Mouse (Mus musculus): ENCODE results near the gene Zfp626.
"Not testable (repeated sequence)": the region's sequence is repeated elsewhere in the genome, so short reads cannot be mapped to it uniquely, and the experiment has no call there.

Zfp626 gene

GRCm38 (mm10) chr7:27806896-27807295 is at the start of gene Zfp626:
Gene Zfp626 (plus strand): TSS chr7:27807196.
- DNase-seq (ENCODE audit: low read depth in 1 of 2, low spot score in 2 of 2): not testable (repeated sequence)

- no peak for DNase-seq (ENCODE audit: low read depth in 1 of 2, low spot score in 2 of 2)
These were observed 41.7 kb upstream of the Zfp626 start for GRCm38 (mm10) chr7:27765176-27765886.

GRCm38 (mm10) chr7:27789306-27789705 is 17.7 kb upstream of the Zfp626 start:
- DNase-seq (ENCODE audit: low read depth in 1 of 2, low spot score in 2 of 2): no peak

- not testable (repeated sequence) for DNase-seq (ENCODE audit: low read depth in 1 of 2, low spot score in 2 of 2)
These were observed 13.1 kb upstream of the Zfp626 start for GRCm38 (mm10) chr7:27793865-27794264.

- no peak for DNase-seq (ENCODE audit: low read depth in 1 of 2, low spot score in 2 of 2)
These were observed 12.4 kb upstream of the Zfp626 start for GRCm38 (mm10) chr7:27794566-27794965.

GRCm38 (mm10) chr7:27797906-27798811 is 8.8 kb upstream of the Zfp626 start:
- DNase-seq (ENCODE audit: low read depth in 1 of 2, low spot score in 2 of 2): no peak

- no peak for DNase-seq (ENCODE audit: low read depth in 1 of 2, low spot score in 2 of 2)
These were observed 5.9 kb upstream of the Zfp626 start for GRCm38 (mm10) chr7:27801137-27801536.

GRCm38 (mm10) chr7:27802986-27803385 is 4.0 kb upstream of the Zfp626 start:
- DNase-seq (ENCODE audit: low read depth in 1 of 2, low spot score in 2 of 2): no peak

- DNase-seq (ENCODE audit: low read depth in 1 of 2, low spot score in 2 of 2): peak; percentile 21 to 31
These were observed 2.5 kb upstream of the Zfp626 start for GRCm38 (mm10) chr7:27804297-27805030.

GRCm38 (mm10) chr7:27807305-27807704 is 309 bp downstream of the Zfp626 start:
- not testable (repeated sequence) for DNase-seq (ENCODE audit: low read depth in 1 of 2, low spot score in 2 of 2)

GRCm38 (mm10) chr7:27818526-27819110 is 11.6 kb downstream of the Zfp626 start:
- no peak for DNase-seq (ENCODE audit: low read depth in 1 of 2, low spot score in 2 of 2)

- no peak for DNase-seq (ENCODE audit: low read depth in 1 of 2, low spot score in 2 of 2)
These were observed 15.6 kb downstream of the Zfp626 start for GRCm38 (mm10) chr7:27822611-27823010.

GRCm38 (mm10) chr7:27834131-27834530 is 27.1 kb downstream of the Zfp626 start:
- DNase-seq (ENCODE audit: low read depth in 1 of 2, low spot score in 2 of 2): no peak

- DNase-seq (ENCODE audit: low read depth in 1 of 2, low spot score in 2 of 2): no peak
These were observed 30.9 kb downstream of the Zfp626 start for GRCm38 (mm10) chr7:27837896-27838295.

GRCm38 (mm10) chr7:27838323-27839249 is 31.6 kb downstream of the Zfp626 start, which contains the start of gene Zfp59:
Gene Zfp59 (plus strand): TSS chr7:27838607.
- DNase-seq (ENCODE audit: low read depth in 1 of 2, low spot score in 2 of 2): peak; percentile 20 to 52

GRCm38 (mm10) chr7:27839596-27839995 is 32.6 kb downstream of the Zfp626 start:
- no peak for DNase-seq (ENCODE audit: low read depth in 1 of 2, low spot score in 2 of 2)

- DNase-seq (ENCODE audit: low read depth in 1 of 2, low spot score in 2 of 2): no peak
These were observed 33.1 kb downstream of the Zfp626 start for GRCm38 (mm10) chr7:27840104-27840503.

GRCm38 (mm10) chr7:27857227-27857626 is 50.2 kb downstream of the Zfp626 start, which contains the start of gene Zfp607a:
Gene Zfp607a (plus strand): TSS chr7:27857527.
- no peak for DNase-seq (ENCODE audit: low read depth in 1 of 2, low spot score in 2 of 2)

- DNase-seq (ENCODE audit: low read depth in 1 of 2, low spot score in 2 of 2): no peak
These were observed 52.6 kb downstream of the Zfp626 start for GRCm38 (mm10) chr7:27859301-27860251.
